Mouse (Mus musculus) stomach, postnatal 0 days (tissue): ENCODE results near the gene Pip4k2c. TPM values are rescaled to one million over a fixed set of nuclear protein-coding genes. Genes with fewer than 3 reads are reported as not detected.

Experiments used
- ATAC-seq: fragments of 200-750 bp; cut with Nextera tagmentation; 2 replicates; pipeline ENCODE4 v1.8.0; 2017; ENCODE audit not compliant: low FRiP score, low TSS enrichment
- DNase-seq: peaks from one replicate; pipeline ENCODE4 v3.0.0-alpha.2; 2016; ENCODE audit warnings: low spot score
- H3K27ac ChIP-seq: fragments of 300-500 bp; sonication (generic); replicated peaks from 2 replicates; pipeline ENCODE4 v1.5.1; 2014; ENCODE audit warnings: mild to moderate bottlenecking, control low read depth
- H3K27me3 ChIP-seq: fragments of 300-500 bp; sonication (generic); 2 replicates; pipeline ENCODE4 v1.6.1; 2014; ENCODE audit warnings: low read length; ENCODE audit not compliant: control insufficient read depth, insufficient read depth
- H3K36me3 ChIP-seq: fragments of 300-500 bp; sonication (generic); 2 replicates; pipeline ENCODE4 v1.6.1; 2014; ENCODE audit warnings: low read length, mixed read lengths; ENCODE audit not compliant: control insufficient read depth, insufficient read depth
- H3K4me1 ChIP-seq: fragments of 300-500 bp; sonication (generic); replicated peaks from 2 replicates; pipeline ENCODE4 v1.6.1; 2014; ENCODE audit warnings: antibody characterized with exemption; ENCODE audit not compliant: control insufficient read depth, insufficient read depth
- H3K4me2 ChIP-seq: fragments of 300-500 bp; sonication (generic); replicated peaks from 2 replicates; pipeline ENCODE4 v1.6.1; 2014; ENCODE audit warnings: low read depth, mild to moderate bottlenecking, control low read depth, moderate library complexity
- H3K4me3 ChIP-seq: fragments of 300-500 bp; sonication (generic); 2 replicates; pipeline ENCODE4 v1.5.1; 2014; ENCODE audit warnings: low read depth, low read length, control low read depth
- H3K9ac ChIP-seq: fragments of 300-500 bp; sonication (generic); 2 replicates; pipeline ENCODE4 v1.6.1; 2014; ENCODE audit warnings: mild to moderate bottlenecking, low read length, control low read depth, mixed read lengths
- H3K9me3 ChIP-seq: fragments of 300-500 bp; sonication (generic); 2 replicates; pipeline ENCODE4 v1.6.1; 2016; ENCODE audit warnings: low read length; ENCODE audit not compliant: control insufficient read depth
- CTCF ChIP-seq: IDR thresholded peaks from 2 replicates; pipeline ENCODE4 v1.5.1; 2016; ENCODE audit warnings: antibody characterized with exemption, low read depth, mild to moderate bottlenecking, moderate library complexity
- EP300 ChIP-seq: optimal IDR thresholded peaks from 2 replicates; pipeline ENCODE3; 2016; ENCODE audit warnings: antibody characterized with exemption
- WGBS: fragments of 180-500 bp; shearing (Covaris S2); extraction: QIAGEN DNeasy Blood & Tissue Kit; methylation state at CpG from one replicate; pipeline ENCODE4 v1.1.7; 2014; 5-methylcytosine and 5-hydroxymethylcytosine counted together
- polyA plus RNA-seq: library from polyadenylated mRNA; unstranded; fragments of >200 nt; fragmentation: Nextera tagmentation; extraction: Ambion mirVana; gene quantifications from 2 replicates; pipeline ENCODE4 v1.2.1, GENCODE M21; 2015

Gene Pip4k2c
- polyA plus RNA-seq, 1 experiment from 2014 or later: 23.2 TPM

DNA sequence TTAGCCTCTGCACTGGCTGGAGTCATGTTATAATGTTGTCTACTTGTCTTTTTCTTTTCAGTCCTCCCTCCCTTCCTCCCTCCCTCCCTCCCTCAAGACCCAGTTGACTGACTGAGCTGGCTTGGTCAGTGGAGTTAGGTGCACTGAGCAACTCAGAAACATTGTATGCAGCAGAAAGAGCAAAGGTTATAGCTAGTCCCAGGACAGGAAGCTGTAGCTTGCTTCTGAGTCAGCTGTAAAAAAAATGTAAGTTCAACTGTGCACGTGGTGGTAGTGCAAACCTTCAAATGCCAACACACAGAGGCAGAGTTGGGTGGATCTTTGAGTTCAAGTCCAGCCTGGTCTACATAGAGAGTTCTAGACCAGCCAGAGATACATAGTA is 3.0 kb upstream of the Pip4k2c start:
- H3K27ac ChIP-seq: peak overlapping the region; percentile 0; the same call in 1 of the 2 replicates
- H3K4me3 ChIP-seq: no peak overlapping the region
- H3K36me3 ChIP-seq: no peaks in the 10 kb centered on the region
- ATAC-seq (peak; percentile 53), DNase-seq (no peak)
- H3K9ac ChIP-seq: no peak overlapping the region
- no peaks in the 10 kb centered on the region for H3K27me3 ChIP-seq
- 0 out of 2 replicates have a peak, but pooled peaks cover 3% of the 10 kb centered on the region for H3K4me1 ChIP-seq
- 24% methylated on average over 1 of the region's 1 CpGs for WGBS
- no peak overlapping the region for H3K4me2 ChIP-seq
- no peaks in the 10 kb centered on the region for H3K9me3 ChIP-seq
- no peak for TF ChIP-seq CTCF
- no peak for TF ChIP-seq EP300

DNA sequence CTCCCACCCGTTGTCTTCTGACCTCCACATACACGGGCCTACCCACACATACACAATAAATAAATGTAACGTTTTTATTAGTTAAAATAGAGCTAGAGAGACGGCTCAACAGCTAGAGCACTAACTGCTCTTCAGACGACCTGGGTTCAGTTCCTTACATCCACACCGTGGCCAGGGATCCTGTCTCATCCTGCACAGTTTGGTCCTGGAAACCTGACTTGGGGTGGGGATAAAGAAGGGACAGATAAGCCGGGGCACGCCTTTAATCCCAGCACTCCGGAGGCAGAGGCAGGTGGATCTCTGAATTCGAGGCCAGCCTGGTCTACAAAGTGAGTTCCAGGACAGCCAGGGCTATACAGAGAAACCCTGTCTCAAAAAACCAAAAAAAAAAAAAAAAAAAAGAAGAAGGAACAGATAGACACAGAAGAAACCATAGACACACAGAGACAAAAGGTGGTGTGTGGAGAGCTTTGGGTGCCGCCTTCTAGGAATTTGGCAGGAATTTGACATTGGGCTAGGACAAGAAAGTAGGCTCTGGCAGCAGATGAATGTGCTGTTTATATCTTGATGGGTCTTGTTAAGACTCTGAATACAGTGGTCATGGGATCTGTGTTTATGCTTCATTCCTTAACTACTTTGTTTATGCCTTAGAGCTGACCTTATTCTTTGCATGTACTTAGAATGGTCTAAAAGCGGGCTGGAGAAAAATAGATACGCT is 2.5 kb upstream of the Pip4k2c start:
- no peaks in the 10 kb centered on the region for H3K9me3 ChIP-seq
- H3K27ac ChIP-seq: peak overlapping the region; percentile 0; the same call in 1 of the 2 replicates
- H3K27me3 ChIP-seq: no peaks in the 10 kb centered on the region
- TF ChIP-seq EP300: no peak
- no peak for TF ChIP-seq CTCF
- H3K36me3 ChIP-seq: no peaks in the 10 kb centered on the region
- WGBS: 78% methylated on average over 13 of the region's 13 CpGs
- H3K9ac ChIP-seq: no peak overlapping the region
- DNase-seq (no peak), ATAC-seq (no peak)
- H3K4me3 ChIP-seq: no peak overlapping the region
- 0 out of 2 replicates have a peak, but pooled peaks cover 3% of the 10 kb centered on the region for H3K4me1 ChIP-seq
- H3K4me2 ChIP-seq: no peak overlapping the region

DNA sequence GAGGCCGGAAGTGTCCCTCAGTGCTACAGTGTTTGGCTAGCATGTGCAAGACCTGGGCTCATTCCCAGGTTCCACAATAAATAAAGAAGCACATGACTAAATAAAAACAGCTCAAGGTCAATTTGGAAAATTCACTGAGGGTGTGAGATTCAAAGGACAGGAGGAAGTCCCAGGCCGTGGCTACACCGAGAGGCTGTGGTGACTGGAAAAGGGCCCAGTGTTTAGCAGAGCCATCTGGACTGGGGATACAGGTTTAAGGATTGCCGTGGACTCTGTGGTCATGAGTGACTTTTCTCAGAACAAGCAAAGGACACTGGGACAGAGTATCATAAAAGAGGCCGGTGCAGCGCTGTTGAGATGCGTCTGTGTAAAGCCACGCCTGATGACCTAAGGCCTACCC is 1.9 kb upstream of the Pip4k2c start:
- Histone ChIP-seq H3K36me3 (no peaks in the 10 kb centered on the region), H3K27ac (no peak overlapping the region), H3K4me3 (no peak overlapping the region), H3K9ac (no peak overlapping the region), H3K4me2 (no peak overlapping the region), H3K4me1 (0 out of 2 replicates have a peak, but pooled peaks cover 3% of the 10 kb centered on the region), H3K9me3 (no peaks in the 10 kb centered on the region), H3K27me3 (no peaks in the 10 kb centered on the region)
- ATAC-seq (no peak), DNase-seq (no peak)
- TF ChIP-seq CTCF: no peak
- no peak for TF ChIP-seq EP300
- WGBS: 89% methylated on average over 8 of the region's 8 CpGs

DNA sequence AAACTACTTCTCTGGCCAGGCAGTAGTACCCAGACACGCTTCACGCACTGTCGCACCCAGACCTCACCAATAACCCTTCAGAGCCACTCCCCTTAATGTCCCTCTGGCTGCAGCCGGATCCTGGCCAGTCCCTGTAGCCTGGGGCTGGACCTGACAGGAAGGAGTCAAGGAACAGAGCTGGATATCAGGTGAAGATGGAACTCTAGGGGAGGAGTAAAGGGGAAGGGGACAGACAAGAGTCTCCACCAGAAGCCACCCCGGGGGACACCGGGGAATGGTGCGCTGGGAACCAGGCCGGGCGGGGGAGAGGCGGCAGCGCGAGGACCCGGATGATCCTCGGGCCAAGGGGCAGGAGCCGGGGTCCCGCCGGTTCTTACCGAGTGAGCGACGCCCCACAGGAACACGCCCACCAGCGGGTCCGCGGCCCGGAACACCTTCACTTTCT is 402 bp downstream of the Pip4k2c start:
- under 1% methylated on average over 23 of the region's 25 CpGs for WGBS
- Histone ChIP-seq H3K9ac (peak overlapping the region; percentile 81), H3K27ac (peak overlapping the region; percentile 84), H3K9me3 (no peaks in the 10 kb centered on the region), H3K27me3 (no peaks in the 10 kb centered on the region), H3K4me1 (0 out of 2 replicates have a peak, but pooled peaks cover 3% of the 10 kb centered on the region), H3K36me3 (peaks cover 4% of the 10 kb centered on the region; the same call in 1 of the 2 replicates), H3K4me3 (peak overlapping the region; percentile 83), H3K4me2 (peak overlapping the region; percentile 98)
- peak; percentile 72 for ATAC-seq
- TF ChIP-seq EP300 (no peak), CTCF (peak; percentile 3; the same call in 1 of the 2 replicates)
- no peak for DNase-seq

DNA sequence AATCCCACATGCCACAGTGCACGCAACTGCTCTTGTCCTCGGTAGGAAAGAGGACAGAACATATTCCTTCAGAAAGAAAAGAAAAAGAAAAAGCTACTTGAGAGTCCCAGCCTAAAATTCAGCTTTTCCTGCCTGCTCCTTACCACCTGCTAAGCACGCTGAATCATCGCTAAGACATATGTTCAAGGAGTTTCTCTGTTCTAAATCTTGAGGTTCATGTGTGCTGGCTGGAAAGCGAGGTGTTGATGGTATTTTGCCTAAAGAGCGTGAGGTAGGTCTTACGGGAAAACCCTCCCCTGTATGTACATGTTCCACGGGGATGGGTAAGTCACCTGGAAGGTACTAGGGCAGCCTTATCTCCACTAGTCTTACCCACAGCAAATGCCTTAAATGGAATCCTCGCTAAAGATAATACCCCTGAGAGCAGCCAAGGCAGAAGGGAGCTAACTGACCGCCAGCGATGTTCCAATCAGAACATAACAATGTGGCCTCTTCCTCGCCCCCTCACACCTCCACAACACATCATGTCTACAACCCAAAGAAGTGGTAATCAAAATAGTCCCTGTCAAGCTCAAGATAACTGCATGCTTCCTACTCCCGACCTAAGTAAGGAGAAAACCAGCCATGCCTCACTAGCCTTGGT is 1.3 kb downstream of the Pip4k2c start:
- Histone ChIP-seq H3K9me3 (no peaks in the 10 kb centered on the region), H3K4me1 (0 out of 2 replicates have a peak, but pooled peaks cover 3% of the 10 kb centered on the region), H3K9ac (no peak overlapping the region), H3K36me3 (peaks cover 10% of the 10 kb centered on the region; the same call in 1 of the 2 replicates), H3K27me3 (no peaks in the 10 kb centered on the region), H3K27ac (no peak overlapping the region), H3K4me2 (no peak overlapping the region), H3K4me3 (no peak overlapping the region)
- ATAC-seq (no peak), DNase-seq (no peak)
- 80% methylated on average over 13 of the region's 13 CpGs for WGBS
- TF ChIP-seq EP300 (no peak), CTCF (no peak)

DNA sequence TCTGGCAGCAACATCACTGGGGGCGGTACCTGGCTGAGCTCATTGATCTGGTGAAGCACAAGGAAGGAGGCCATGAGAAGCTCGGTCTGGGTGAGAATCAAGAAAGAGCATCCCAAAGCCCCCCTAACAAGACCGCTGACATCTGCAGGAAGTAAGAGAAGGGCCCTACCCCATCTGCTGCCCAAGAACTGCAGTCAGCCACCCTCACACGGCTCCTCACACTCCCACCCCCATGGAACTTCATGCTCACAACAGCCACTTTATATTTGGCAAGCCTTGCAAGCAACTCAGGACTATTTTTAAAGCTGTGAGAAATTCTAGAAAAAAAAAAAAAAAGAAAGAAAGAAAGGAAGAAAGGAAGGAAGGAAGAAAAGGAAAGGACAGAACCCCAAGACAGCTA is 2.5 kb downstream of the Pip4k2c start:
- no peak for TF ChIP-seq EP300
- TF ChIP-seq CTCF: no peak
- H3K4me1 ChIP-seq: 0 out of 2 replicates have a peak, but pooled peaks cover 3% of the 10 kb centered on the region
- no peak overlapping the region for H3K4me3 ChIP-seq
- ATAC-seq (no peak), DNase-seq (no peak)
- H3K27ac ChIP-seq: no peak overlapping the region
- no peaks in the 10 kb centered on the region for H3K27me3 ChIP-seq
- WGBS: 76% methylated on average over 4 of the region's 4 CpGs
- H3K9me3 ChIP-seq: no peaks in the 10 kb centered on the region
- peaks cover 12% of the 10 kb centered on the region; the same call in 1 of the 2 replicates for H3K36me3 ChIP-seq
- H3K4me2 ChIP-seq: no peak overlapping the region
- H3K9ac ChIP-seq: no peak overlapping the region
